Mouse (Mus musculus): ENCODE results near the gene Sept3.

- TF ChIP-seq GATA1 (IDR thresholded peaks at IDR 0.05; ENCODE audit: borderline replicate concordance, low read length) (no peak), FLI1 (IDR thresholded peaks at IDR 0.05; ENCODE audit: low read length) (no peak)
These were observed 64.0 kb downstream of the Sept3 start, which contains the start of the genes Naga, Pheta2 and Smdt1 for GRCm38 (mm10) chr15:82338593-82339112.
